Mouse (Mus musculus): ENCODE measurements around the gene Mettl9. TPM values are rescaled to one million over a fixed set of nuclear protein-coding genes. Genes with fewer than 3 reads are reported as not detected.

The Mettl9 gene
- polyA plus RNA-seq, 2 experiments = 91.6 to 188 TPM

- Histone ChIP-seq H3K27me3 (ENCODE audit: control insufficient read depth, insufficient read depth, low read length) (no peaks in the 10 kb centered on the region), H3K9ac (ENCODE audit: low read depth, low read length, severe bottlenecking) (no peak overlapping the region), H3K4me2 (replicated peaks; ENCODE audit: low read depth, low read length, severe bottlenecking) (no peak overlapping the region), H3K4me3 (replicated peaks; ENCODE audit: low read length) (no peak overlapping the region), H3K9me3 (ENCODE audit: control insufficient read depth, low read length) (no peaks in the 10 kb centered on the region), H3K36me3 (ENCODE audit: control insufficient read depth, insufficient read depth, low read length) (peaks cover 11% of the 10 kb centered on the region), H3K4me1 (ENCODE audit: control insufficient read depth, insufficient read depth, low read length) (peaks cover 3% of the 10 kb centered on the region), H3K27ac (replicated peaks; ENCODE audit: low read depth, low read length) (no peak overlapping the region)
- peak; percentile 45; the same call in 1 of the 2 replicates for ATAC-seq (ENCODE audit: low FRiP score, low read depth)
- peak; percentile 10 for DNase-seq (ENCODE audit: low spot score)
- no peak for TF ChIP-seq POLR2A (IDR thresholded peaks at IDR 0.05; ENCODE audit: borderline replicate concordance, extremely low read depth, insufficient read depth, insufficient read length)
- WGBS = 74% methylated on average over 9 of the region's 9 CpGs
Measured at GRCm38 (mm10) chr7:121082949-121083513, 48.8 kb downstream of the Mettl9 start.

- Histone ChIP-seq H3K9ac (ENCODE audit: low read depth, low read length, severe bottlenecking) (no peak overlapping the region), H3K27ac (replicated peaks; ENCODE audit: low read depth, low read length) (no peak overlapping the region), H3K9me3 (ENCODE audit: control insufficient read depth, low read length) (no peaks in the 10 kb centered on the region), H3K4me3 (replicated peaks; ENCODE audit: low read length) (no peak overlapping the region), H3K4me2 (replicated peaks; ENCODE audit: low read depth, low read length, severe bottlenecking) (no peak overlapping the region), H3K36me3 (ENCODE audit: control insufficient read depth, insufficient read depth, low read length) (peaks cover 3% of the 10 kb centered on the region; the same call in 1 of the 2 replicates), H3K4me1 (ENCODE audit: control insufficient read depth, insufficient read depth, low read length) (peaks cover 3% of the 10 kb centered on the region), H3K27me3 (ENCODE audit: control insufficient read depth, insufficient read depth, low read length) (no peaks in the 10 kb centered on the region)
- 54% methylated on average over 8 of the region's 8 CpGs for WGBS
- no peak for DNase-seq (ENCODE audit: low spot score)
- no peak for TF ChIP-seq POLR2A (IDR thresholded peaks at IDR 0.05; ENCODE audit: borderline replicate concordance, extremely low read depth, insufficient read depth, insufficient read length)
- ATAC-seq (ENCODE audit: low FRiP score, low read depth) = 0 out of 2 replicates have a peak, but pooled peaks have one; percentile 44
Measured at GRCm38 (mm10) chr7:121084840-121085453, 50.7 kb downstream of the Mettl9 start.

DNA sequence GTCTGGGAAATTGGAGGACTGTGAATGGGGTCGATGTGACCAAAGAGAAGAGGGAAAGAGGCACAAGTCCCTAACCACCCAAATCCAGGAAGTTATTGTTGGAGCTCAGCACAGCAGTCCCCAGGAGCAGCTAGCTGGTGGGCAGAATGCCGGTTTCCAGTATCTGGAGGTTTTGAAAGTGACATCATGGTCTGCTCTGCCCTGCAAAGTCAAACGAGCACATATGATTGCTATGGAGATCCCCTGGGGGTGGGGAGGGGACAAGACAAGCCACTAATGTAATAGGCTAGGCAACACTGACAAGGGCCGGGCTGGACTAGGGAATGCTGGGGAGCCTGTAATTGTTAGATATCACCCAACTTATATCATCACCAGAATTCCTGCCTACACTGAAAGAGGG, 51.3 kb downstream of the Mettl9 start:
- peak; percentile 29 for DNase-seq (ENCODE audit: low spot score)
- H3K27ac ChIP-seq (replicated peaks; ENCODE audit: low read depth, low read length) = no peak overlapping the region
- peak; percentile 39; the same call in 1 of the 2 replicates for ATAC-seq (ENCODE audit: low FRiP score, low read depth)
- H3K36me3 ChIP-seq (ENCODE audit: control insufficient read depth, insufficient read depth, low read length) = peaks cover 3% of the 10 kb centered on the region; the same call in 1 of the 2 replicates
- no peak for TF ChIP-seq POLR2A (IDR thresholded peaks at IDR 0.05; ENCODE audit: borderline replicate concordance, extremely low read depth, insufficient read depth, insufficient read length)
- no peak overlapping the region for H3K9ac ChIP-seq (ENCODE audit: low read depth, low read length, severe bottlenecking)
- H3K9me3 ChIP-seq (ENCODE audit: control insufficient read depth, low read length) = no peaks in the 10 kb centered on the region
- H3K27me3 ChIP-seq (ENCODE audit: control insufficient read depth, insufficient read depth, low read length) = no peaks in the 10 kb centered on the region
- no peak overlapping the region for H3K4me3 ChIP-seq (replicated peaks; ENCODE audit: low read length)
- H3K4me2 ChIP-seq (replicated peaks; ENCODE audit: low read depth, low read length, severe bottlenecking) = no peak overlapping the region
- 28% methylated on average over 4 of the region's 4 CpGs for WGBS
- peaks cover 3% of the 10 kb centered on the region for H3K4me1 ChIP-seq (ENCODE audit: control insufficient read depth, insufficient read depth, low read length)

- Histone ChIP-seq H3K36me3 (ENCODE audit: control insufficient read depth, insufficient read depth, low read length) (no peaks in the 10 kb centered on the region), H3K4me3 (replicated peaks; ENCODE audit: low read length) (no peak overlapping the region), H3K9me3 (ENCODE audit: control insufficient read depth, low read length) (no peaks in the 10 kb centered on the region), H3K27me3 (ENCODE audit: control insufficient read depth, insufficient read depth, low read length) (no peaks in the 10 kb centered on the region), H3K4me1 (ENCODE audit: control insufficient read depth, insufficient read depth, low read length) (peaks cover 3% of the 10 kb centered on the region), H3K4me2 (replicated peaks; ENCODE audit: low read depth, low read length, severe bottlenecking) (no peak overlapping the region), H3K9ac (ENCODE audit: low read depth, low read length, severe bottlenecking) (no peak overlapping the region), H3K27ac (replicated peaks; ENCODE audit: low read depth, low read length) (no peak overlapping the region)
- no peak for DNase-seq (ENCODE audit: low spot score)
- no peak for TF ChIP-seq POLR2A (IDR thresholded peaks at IDR 0.05; ENCODE audit: borderline replicate concordance, extremely low read depth, insufficient read depth, insufficient read length)
- 73% methylated on average over 5 of the region's 5 CpGs for WGBS
- ATAC-seq (ENCODE audit: low FRiP score, low read depth) = no peak
Measured at GRCm38 (mm10) chr7:121088745-121089144, 54.5 kb downstream of the Mettl9 start.

GRCm38 (mm10) chr7:121090748-121091147, 56.5 kb downstream of the Mettl9 start:
- H3K4me3 ChIP-seq (replicated peaks; ENCODE audit: low read length) = no peak overlapping the region
- peaks cover 3% of the 10 kb centered on the region for H3K4me1 ChIP-seq (ENCODE audit: control insufficient read depth, insufficient read depth, low read length)
- H3K9me3 ChIP-seq (ENCODE audit: control insufficient read depth, low read length) = no peaks in the 10 kb centered on the region
- DNase-seq (ENCODE audit: low spot score) (no peak), ATAC-seq (ENCODE audit: low FRiP score, low read depth) (no peak)
- no peak overlapping the region for H3K9ac ChIP-seq (ENCODE audit: low read depth, low read length, severe bottlenecking)
- 79% methylated on average over 7 of the region's 7 CpGs for WGBS
- no peaks in the 10 kb centered on the region for H3K27me3 ChIP-seq (ENCODE audit: control insufficient read depth, insufficient read depth, low read length)
- H3K27ac ChIP-seq (replicated peaks; ENCODE audit: low read depth, low read length) = no peak overlapping the region
- no peak overlapping the region for H3K4me2 ChIP-seq (replicated peaks; ENCODE audit: low read depth, low read length, severe bottlenecking)
- H3K36me3 ChIP-seq (ENCODE audit: control insufficient read depth, insufficient read depth, low read length) = no peaks in the 10 kb centered on the region
- TF ChIP-seq POLR2A (IDR thresholded peaks at IDR 0.05; ENCODE audit: borderline replicate concordance, extremely low read depth, insufficient read depth, insufficient read length) = no peak
